29 mouse cellular contexts compared by ENCODE assay signal in genomic region chr11:49766137-49766411, GRCm38 (mm10). TPM values are rescaled to one million over a fixed set of nuclear protein-coding genes. Genes with fewer than 3 reads are reported as not detected.
DNase-seq lines count a peak whose midpoint lies in the region; ATAC-seq and TF ChIP-seq lines count a peak whose summit lies in the region.
"Had no signal": no experiment of that assay in that cellular context is flagged by ENCODE, and none has a peak within 500 bp of the region (broad histone marks: within the 10 kb centered on the region; RNA-seq: fewer than 3 reads in every experiment).

No protein-coding gene starts in this region.

- H3K9ac ChIP-seq in MEL (ENCODE audit: control insufficient read depth, low read depth, low read length, poor library complexity, severe bottlenecking): no peak overlapping the region
- H3K9ac ChIP-seq in limb, embryonic 15.5 days: no peak overlapping the region
- H3K9ac ChIP-seq in liver, embryonic 16.5 days (ENCODE audit: low read depth, low read length): no peak overlapping the region
- H3K9ac ChIP-seq: embryonic facial prominence, embryonic 13.5 days; heart, embryonic 15.5 days; hindbrain, embryonic 12.5 days; intestine, embryonic 15.5 days; midbrain, embryonic 12.5 days had no signal

- TF ChIP-seq CTCF in G1E (IDR thresholded peaks at IDR 0.05; ENCODE audit: low read depth, low read length) (no peak), MEL (IDR thresholded peaks at IDR 0.05 in 2 of 3, conservative IDR thresholded peaks at IDR 0.05 in 1 of 3; ENCODE audit: control insufficient read depth in 1 of 3, insufficient read depth in 1 of 3, low read depth in 2 of 3, low read length in 3 of 3, poor library complexity in 1 of 3, severe bottlenecking in 1 of 3) (no peak)

- TF ChIP-seq POLR2A in MEL (IDR thresholded peaks at IDR 0.05; ENCODE audit: control insufficient read depth in 1 of 2, insufficient read depth in 1 of 2, low read depth in 1 of 2, low read length in 2 of 2, poor library complexity in 1 of 2): no peak

- WGBS in limb, embryonic 15.5 days: 95% methylated on average over 2 of the region's 2 CpGs
- 38% methylated on average over 2 of the region's 2 CpGs for WGBS in liver, embryonic 16.5 days (ENCODE audit: insufficient replicate concordance)

- no peak for TF ChIP-seq EP300 in MEL (IDR thresholded peaks at IDR 0.05; ENCODE audit: low read depth in 1 of 2, low read length in 2 of 2)

- no peak overlapping the region for H3K4me2 ChIP-seq in limb, embryonic 15.5 days
- H3K4me2 ChIP-seq in liver, embryonic 16.5 days (ENCODE audit: low read depth, low read length): no peak overlapping the region
- H3K4me2 ChIP-seq: embryonic facial prominence, embryonic 13.5 days; heart, embryonic 15.5 days; hindbrain, embryonic 12.5 days; intestine, embryonic 15.5 days; midbrain, embryonic 12.5 days had no signal

- H3K9me3 ChIP-seq in G1E (replicated peaks) (no peaks in the 10 kb centered on the region), MEL (replicated peaks; ENCODE audit: insufficient read depth, low read length) (no peaks in the 10 kb centered on the region)
- no peaks in the 10 kb centered on the region for H3K9me3 ChIP-seq in limb, embryonic 15.5 days
- no peaks in the 10 kb centered on the region for H3K9me3 ChIP-seq in liver, embryonic 16.5 days (replicated peaks; ENCODE audit: control insufficient read depth, low read length)
- H3K9me3 ChIP-seq: embryonic facial prominence, embryonic 13.5 days; forebrain, embryonic 10.5 days; heart, embryonic 15.5 days; hindbrain, embryonic 12.5 days; intestine, embryonic 15.5 days; midbrain, embryonic 12.5 days had no signal

- H3K4me3 ChIP-seq in G1E (ENCODE audit: low read depth, low read length) (no peak overlapping the region), MEL (ENCODE audit: control insufficient read depth in 1 of 2, insufficient read depth in 1 of 2, low read depth in 2 of 2, low read length in 2 of 2) (no peak overlapping the region)
- no peak overlapping the region for H3K4me3 ChIP-seq in limb, embryonic 15.5 days
- no peak overlapping the region for H3K4me3 ChIP-seq in liver, embryonic 16.5 days (ENCODE audit: low read depth, low read length)
- H3K4me3 ChIP-seq: embryonic facial prominence, embryonic 13.5 days; forebrain, embryonic 10.5 days; heart, embryonic 15.5 days; hindbrain, embryonic 12.5 days; intestine, embryonic 15.5 days; layer of hippocampus, adult 2 months; midbrain, embryonic 12.5 days had no signal

- H3K27ac ChIP-seq in MEL (ENCODE audit: control insufficient read depth, low read depth, low read length): peak overlapping the region; percentile 68
- peak overlapping the region; percentile 75; the same call in 1 of the 2 replicates for H3K27ac ChIP-seq in limb, embryonic 15.5 days
- no peak overlapping the region for H3K27ac ChIP-seq in liver, embryonic 16.5 days (ENCODE audit: low read length)
- H3K27ac ChIP-seq: embryonic facial prominence, embryonic 13.5 days; forebrain, embryonic 10.5 days; heart, embryonic 15.5 days; hindbrain, embryonic 12.5 days; hindbrain, postnatal 0 days; intestine, embryonic 15.5 days; layer of hippocampus, adult 2 months; midbrain, embryonic 12.5 days had no signal

- DNase-seq in G1E (ENCODE audit: low spot score) (no peak), MEL (ENCODE audit: low read depth, low spot score) (no peak)
- no peak for DNase-seq in heart, adult 11 months
- no peak for DNase-seq in heart, postnatal 14 days
- DNase-seq in adrenal gland, postnatal 25 days: no peak
- DNase-seq: adrenal gland, adult 8-10 months; B cell, adult 2 months; cerebellum, adult 8-10 months; cerebellum, postnatal 25 days; embryo, embryonic 11 days; heart, postnatal 36 days; kidney, adult 2 months; kidney, postnatal 36 days; lung, adult 2 months; lung, postnatal 10 days; spleen, adult 18-20 months; thymus, postnatal 36 days had no signal

- no peaks in the 10 kb centered on the region for H3K79me2 ChIP-seq in MEL (ENCODE audit: control insufficient read depth, insufficient read depth, low read length, poor library complexity)

- peaks cover 52% of the 10 kb centered on the region for H3K4me1 ChIP-seq in G1E (ENCODE audit: insufficient read depth, low read depth, low read length)
- H3K4me1 ChIP-seq in MEL (ENCODE audit: control insufficient read depth in 1 of 2, insufficient read depth in 2 of 2, low read length in 2 of 2): peaks cover 9 to 42% of the 10 kb centered on the region in 2 experiments
- peaks cover 42% of the 10 kb centered on the region for H3K4me1 ChIP-seq in limb, embryonic 15.5 days
- H3K4me1 ChIP-seq in liver, embryonic 16.5 days (ENCODE audit: control insufficient read depth, low read depth, low read length): peaks cover 15% of the 10 kb centered on the region

- H3K27me3 ChIP-seq in G1E (ENCODE audit: insufficient read depth, low read length) (peaks cover 3% of the 10 kb centered on the region; the same call in 1 of the 2 replicates), MEL (ENCODE audit: control insufficient read depth in 1 of 2, insufficient read depth in 2 of 2, low read length in 2 of 2) (peaks cover 0 to 2% of the 10 kb centered on the region in 2 experiments; a peak in 1 of 4 replicates)
- no peaks in the 10 kb centered on the region for H3K27me3 ChIP-seq in limb, embryonic 15.5 days
- H3K27me3 ChIP-seq in liver, embryonic 16.5 days (ENCODE audit: control insufficient read depth, insufficient read depth, low read depth, low read length): no peaks in the 10 kb centered on the region
- H3K27me3 ChIP-seq: embryonic facial prominence, embryonic 13.5 days; heart, embryonic 15.5 days; hindbrain, embryonic 12.5 days; intestine, embryonic 15.5 days; midbrain, embryonic 12.5 days had no signal

- TF ChIP-seq RAD21 in MEL (IDR thresholded peaks at IDR 0.05; ENCODE audit: low read depth, low read length): no peak

- H3K36me3 ChIP-seq in G1E (replicated peaks): no peaks in the 10 kb centered on the region
- peaks cover 0 to 28% of the 10 kb centered on the region in 2 experiments; a peak in 2 of 4 replicates for H3K36me3 ChIP-seq in MEL (ENCODE audit: control insufficient read depth in 1 of 2, insufficient read depth in 2 of 2, low read length in 2 of 2)
- no peaks in the 10 kb centered on the region for H3K36me3 ChIP-seq in limb, embryonic 15.5 days
- H3K36me3 ChIP-seq in liver, embryonic 16.5 days (ENCODE audit: control insufficient read depth, insufficient read depth): no peaks in the 10 kb centered on the region
- H3K36me3 ChIP-seq: embryonic facial prominence, embryonic 13.5 days; forebrain, embryonic 10.5 days; heart, embryonic 15.5 days; hindbrain, embryonic 12.5 days; intestine, embryonic 15.5 days; midbrain, embryonic 12.5 days had no signal

- intact Hi-C loops in heart, postnatal 14 days (cut with DNase I): loop anchor here (5.0 kb wide), 1 partner anchor 34 kb away; no protein-coding TSS in a partner anchor

- peak; percentile 67 for ATAC-seq in G1E (ENCODE audit: extremely low read depth, insufficient number of reproducible peaks, low FRiP score, poor library complexity, severe bottlenecking)
- ATAC-seq in limb, embryonic 15.5 days (ENCODE audit: insufficient number of reproducible peaks, low FRiP score, low TSS enrichment, low read depth): no peak
- peak; percentile 49; the same call in 1 of the 2 replicates for ATAC-seq in liver, embryonic 16.5 days (ENCODE audit: low read depth)
- ATAC-seq: forebrain, embryonic 16.5 days; hindbrain, postnatal 0 days; intestine, embryonic 15.5 days had no signal

TF ChIP-seq in MEL, 35 proteins besides CTCF, POLR2A, EP300 and RAD21:
- TF ChIP-seq ZMIZ1 (IDR thresholded peaks at IDR 0.05; ENCODE audit: low read depth, low read length) (no peak), GABPA (IDR thresholded peaks at IDR 0.05; ENCODE audit: low read depth, low read length) (no peak), HCFC1 (IDR thresholded peaks at IDR 0.05; ENCODE audit: low read depth, low read length) (no peak), KAT2A (conservative IDR thresholded peaks at IDR 0.05; ENCODE audit: low read depth, low read length) (no peak), ELF1 (IDR thresholded peaks at IDR 0.05; ENCODE audit: low read depth, low read length) (peak; percentile 79), USF2 (IDR thresholded peaks at IDR 0.05; ENCODE audit: borderline replicate concordance in 1 of 2, insufficient read depth in 1 of 2, low read depth in 1 of 2, low read length in 2 of 2) (no peak), RCOR1 (IDR thresholded peaks at IDR 0.05; ENCODE audit: low read depth, low read length) (no peak), MXI1 (IDR thresholded peaks at IDR 0.05; ENCODE audit: low read depth, low read length) (peak; percentile 25; the same call in 1 of the 2 replicates), MYB (IDR thresholded peaks at IDR 0.05; ENCODE audit: low read depth, low read length) (no peak), TAL1 (IDR thresholded peaks at IDR 0.05; ENCODE audit: low read length) (no peak), TBP (IDR thresholded peaks at IDR 0.05; ENCODE audit: low read depth, low read length) (no peak)

RNA-seq across cellular contexts. Expression of gene Gfpt2, which starts 27.9 kb away (rescaled TPM):
- not detected in 2 replicates for total RNA-seq in G1E (2014; fragmentation: Nextera tagmentation)
- total RNA-seq in G1E (2017): 0.22 and 0.23 TPM in 2 replicates
- polyA plus RNA-seq in G1E (2012): not detected in 2 replicates
- 4.0 and 4.9 TPM in 2 replicates for total RNA-seq in MEL (2012; rRNA removed)
- polyA plus RNA-seq in MEL (2012; ENCODE audit: insufficient read depth in 1 of 2, insufficient read length in 2 of 2, low read depth in 1 of 2, low replicate concordance in 2 of 2, missing spikeins in 1 of 2): 1 to 10 TPM in 1 of 2 experiments, not detected in 1; 8.0 TPM
- polyA plus RNA-seq in limb, embryonic 15.5 days (2015; fragmentation: Nextera tagmentation; extraction: Ambion mirVana): 32.0 and 34.3 TPM in 2 replicates
- 0.80 and 0.86 TPM in 2 replicates for polyA plus RNA-seq in liver, embryonic 16.5 days (2015; fragmentation: Nextera tagmentation; extraction: Ambion mirVana)
- total RNA-seq in heart, postnatal 14 days (2021): 10 to 100 TPM; 15.8 to 17.5 TPM
- total RNA-seq in adrenal gland, postnatal 25 days (2021): 2.8 and 2.9 TPM in 2 replicates
- total RNA-seq: neutrophil, adult 5-6 weeks had no signal

RNA-seq across cellular contexts. Expression of gene Cnot6, which starts 53.6 kb away (rescaled TPM):
- total RNA-seq in G1E (2014; fragmentation: Nextera tagmentation) (155 and 165 TPM in 2 replicates), G1E (2017) (84.5 and 93.8 TPM in 2 replicates), MEL (2012; rRNA removed) (38.9 and 45.5 TPM in 2 replicates)
- polyA plus RNA-seq in G1E (2012) (44.0 and 61.0 TPM in 2 replicates), MEL (2012; ENCODE audit: insufficient read depth in 1 of 2, insufficient read length in 2 of 2, low read depth in 1 of 2, low replicate concordance in 2 of 2, missing spikeins in 1 of 2) (10 to 100 TPM; 49.3 to 58.3 TPM)
- polyA plus RNA-seq in limb, embryonic 15.5 days (2015; fragmentation: Nextera tagmentation; extraction: Ambion mirVana): 40.1 and 47.9 TPM in 2 replicates
- polyA plus RNA-seq in liver, embryonic 16.5 days (2015; fragmentation: Nextera tagmentation; extraction: Ambion mirVana): 14.2 and 15.4 TPM in 2 replicates
- total RNA-seq in heart, postnatal 14 days (2021): 10 to 100 TPM; 33.1 to 39.6 TPM
- total RNA-seq in adrenal gland, postnatal 25 days (2021): 53.0 and 58.6 TPM in 2 replicates
